Mouse (Mus musculus): ENCODE data around the gene Crim1. TPM values are rescaled to one million over a fixed set of nuclear protein-coding genes. Genes with fewer than 3 reads are reported as not detected.
"Not testable (repeated sequence)": the region's sequence is repeated elsewhere in the genome, so short reads cannot be mapped to it uniquely, and the experiment has no call there.

Crim1 gene
- polyA plus RNA-seq, 1 experiment: 13.7 TPM

- Histone ChIP-seq H3K27me3 (ENCODE audit: control insufficient read depth, insufficient read depth, low read length, poor library complexity, severe bottlenecking) (no peaks in the 10 kb centered on the region), H3K4me1 (ENCODE audit: control insufficient read depth, insufficient read depth, low read length) (no peaks in the 10 kb centered on the region), H3K9ac (ENCODE audit: low read depth, poor library complexity, severe bottlenecking) (no peak overlapping the region), H3K4me3 (ENCODE audit: low read depth, low read length) (no peak overlapping the region), H3K27ac (ENCODE audit: insufficient read depth, low read length) (no peak overlapping the region), H3K36me3 (ENCODE audit: control insufficient read depth, insufficient read depth, low read length, poor library complexity, severe bottlenecking) (no peaks in the 10 kb centered on the region), H3K9me3 (replicated peaks; ENCODE audit: control insufficient read depth, insufficient read depth, low read length, poor library complexity, severe bottlenecking) (no peaks in the 10 kb centered on the region)
- TF ChIP-seq POLR2A (IDR thresholded peaks at IDR 0.05; ENCODE audit: insufficient read depth, low read length): no peak
- TF ChIP-seq EP300 (IDR thresholded peaks at IDR 0.05; ENCODE audit: insufficient read depth, low read depth, low read length): no peak
Observed at GRCm38 (mm10) chr17:78246634-78247383, 46.8 kb downstream of the Crim1 start.

GRCm38 (mm10) chr17:78248197-78248596 is 48.1 kb downstream of the Crim1 start:
- H3K9ac ChIP-seq (ENCODE audit: low read depth, poor library complexity, severe bottlenecking): no peak overlapping the region
- no peak for TF ChIP-seq POLR2A (IDR thresholded peaks at IDR 0.05; ENCODE audit: insufficient read depth, low read length)
- TF ChIP-seq CTCF (IDR thresholded peaks at IDR 0.05; ENCODE audit: low read depth, low read length): no peak
- TF ChIP-seq EP300 (IDR thresholded peaks at IDR 0.05; ENCODE audit: insufficient read depth, low read depth, low read length): no peak
- no peak overlapping the region for H3K4me3 ChIP-seq (ENCODE audit: low read depth, low read length)
- no peak overlapping the region for H3K27ac ChIP-seq (ENCODE audit: insufficient read depth, low read length)
- H3K4me1 ChIP-seq (ENCODE audit: control insufficient read depth, insufficient read depth, low read length): no peaks in the 10 kb centered on the region
- no peaks in the 10 kb centered on the region for H3K36me3 ChIP-seq (ENCODE audit: control insufficient read depth, insufficient read depth, low read length, poor library complexity, severe bottlenecking)
- H3K27me3 ChIP-seq (ENCODE audit: control insufficient read depth, insufficient read depth, low read length, poor library complexity, severe bottlenecking): no peaks in the 10 kb centered on the region
- no peaks in the 10 kb centered on the region for H3K9me3 ChIP-seq (replicated peaks; ENCODE audit: control insufficient read depth, insufficient read depth, low read length, poor library complexity, severe bottlenecking)

- no peak overlapping the region for H3K9ac ChIP-seq (ENCODE audit: low read depth, poor library complexity, severe bottlenecking)
- H3K9me3 ChIP-seq (replicated peaks; ENCODE audit: control insufficient read depth, insufficient read depth, low read length, poor library complexity, severe bottlenecking): no peaks in the 10 kb centered on the region
- TF ChIP-seq EP300 (IDR thresholded peaks at IDR 0.05; ENCODE audit: insufficient read depth, low read depth, low read length) (no peak), CTCF (IDR thresholded peaks at IDR 0.05; ENCODE audit: low read depth, low read length) (no peak), POLR2A (IDR thresholded peaks at IDR 0.05; ENCODE audit: insufficient read depth, low read length) (no peak)
- H3K4me3 ChIP-seq (ENCODE audit: low read depth, low read length): no peak overlapping the region
- H3K4me1 ChIP-seq (ENCODE audit: control insufficient read depth, insufficient read depth, low read length): no peaks in the 10 kb centered on the region
- no peak overlapping the region for H3K27ac ChIP-seq (ENCODE audit: insufficient read depth, low read length)
- H3K27me3 ChIP-seq (ENCODE audit: control insufficient read depth, insufficient read depth, low read length, poor library complexity, severe bottlenecking): no peaks in the 10 kb centered on the region
- H3K36me3 ChIP-seq (ENCODE audit: control insufficient read depth, insufficient read depth, low read length, poor library complexity, severe bottlenecking): no peaks in the 10 kb centered on the region
Observed at GRCm38 (mm10) chr17:78248943-78249342, 48.9 kb downstream of the Crim1 start.

GRCm38 (mm10) chr17:78250149-78250938 is 50.3 kb downstream of the Crim1 start:
- H3K4me1 ChIP-seq (ENCODE audit: control insufficient read depth, insufficient read depth, low read length): no peaks in the 10 kb centered on the region
- H3K9ac ChIP-seq (ENCODE audit: low read depth, poor library complexity, severe bottlenecking): no peak overlapping the region
- no peak overlapping the region for H3K27ac ChIP-seq (ENCODE audit: insufficient read depth, low read length)
- no peaks in the 10 kb centered on the region for H3K9me3 ChIP-seq (replicated peaks; ENCODE audit: control insufficient read depth, insufficient read depth, low read length, poor library complexity, severe bottlenecking)
- H3K4me3 ChIP-seq (ENCODE audit: low read depth, low read length): no peak overlapping the region
- TF ChIP-seq EP300 (IDR thresholded peaks at IDR 0.05; ENCODE audit: insufficient read depth, low read depth, low read length) (no peak), CTCF (IDR thresholded peaks at IDR 0.05; ENCODE audit: low read depth, low read length) (no peak), POLR2A (IDR thresholded peaks at IDR 0.05; ENCODE audit: insufficient read depth, low read length) (no peak)
- no peaks in the 10 kb centered on the region for H3K27me3 ChIP-seq (ENCODE audit: control insufficient read depth, insufficient read depth, low read length, poor library complexity, severe bottlenecking)
- H3K36me3 ChIP-seq (ENCODE audit: control insufficient read depth, insufficient read depth, low read length, poor library complexity, severe bottlenecking): no peaks in the 10 kb centered on the region

GRCm38 (mm10) chr17:78253587-78253986 is 53.5 kb downstream of the Crim1 start:
- H3K4me1 ChIP-seq (ENCODE audit: control insufficient read depth, insufficient read depth, low read length); H3K9me3 ChIP-seq (replicated peaks; ENCODE audit: control insufficient read depth, insufficient read depth, low read length, poor library complexity, severe bottlenecking); H3K9ac ChIP-seq (ENCODE audit: low read depth, poor library complexity, severe bottlenecking): not testable (repeated sequence)

GRCm38 (mm10) chr17:78254256-78254655 is 54.2 kb downstream of the Crim1 start:
- H3K4me1 ChIP-seq (ENCODE audit: control insufficient read depth, insufficient read depth, low read length): no peaks in the 10 kb centered on the region
- H3K4me3 ChIP-seq (ENCODE audit: low read depth, low read length): no peak overlapping the region
- H3K27me3 ChIP-seq (ENCODE audit: control insufficient read depth, insufficient read depth, low read length, poor library complexity, severe bottlenecking): no peaks in the 10 kb centered on the region
- no peak overlapping the region for H3K27ac ChIP-seq (ENCODE audit: insufficient read depth, low read length)
- TF ChIP-seq POLR2A (IDR thresholded peaks at IDR 0.05; ENCODE audit: insufficient read depth, low read length): no peak
- TF ChIP-seq EP300 (IDR thresholded peaks at IDR 0.05; ENCODE audit: insufficient read depth, low read depth, low read length): no peak
- no peak for TF ChIP-seq CTCF (IDR thresholded peaks at IDR 0.05; ENCODE audit: low read depth, low read length)
- H3K9me3 ChIP-seq (replicated peaks; ENCODE audit: control insufficient read depth, insufficient read depth, low read length, poor library complexity, severe bottlenecking): peaks cover 7% of the 10 kb centered on the region; the same call in 1 of the 2 replicates
- H3K9ac ChIP-seq (ENCODE audit: low read depth, poor library complexity, severe bottlenecking): no peak overlapping the region
- no peaks in the 10 kb centered on the region for H3K36me3 ChIP-seq (ENCODE audit: control insufficient read depth, insufficient read depth, low read length, poor library complexity, severe bottlenecking)

More at GRCm38 (mm10) chr17:78253587-78253986, 53.5 kb downstream of the Crim1 start:
- H3K27ac ChIP-seq (ENCODE audit: insufficient read depth, low read length); H3K27me3 ChIP-seq (ENCODE audit: control insufficient read depth, insufficient read depth, low read length, poor library complexity, severe bottlenecking); H3K36me3 ChIP-seq (ENCODE audit: control insufficient read depth, insufficient read depth, low read length, poor library complexity, severe bottlenecking); H3K4me3 ChIP-seq (ENCODE audit: low read depth, low read length): not testable (repeated sequence)
